Mouse (Mus musculus): ENCODE data around the gene Tubal3. TPM values are rescaled to one million over a fixed set of nuclear protein-coding genes. Genes with fewer than 3 reads are reported as not detected.
"Not testable (repeated sequence)": the region's sequence is repeated elsewhere in the genome, so short reads cannot be mapped to it uniquely, and the experiment has no call there.

The Tubal3 gene
- total RNA-seq (2021) = not detected
- long read RNA-seq, experiment 1 = 0 reads
- long read RNA-seq, experiment 2 = 0 reads

- intact Hi-C loops (cut with DNase I; ENCODE audit: low total_unique reads) = no loop called here
- DNase-seq = peak; percentile 85
Observed at GRCm38 (mm10) chr13:3917571-3918311, at the start of gene Tubal3, which contains the start of gene Net1. Tubal3 (plus strand) TSS chr13:3918274. Net1 (minus strand) TSS chr13:3918220.

DNA sequence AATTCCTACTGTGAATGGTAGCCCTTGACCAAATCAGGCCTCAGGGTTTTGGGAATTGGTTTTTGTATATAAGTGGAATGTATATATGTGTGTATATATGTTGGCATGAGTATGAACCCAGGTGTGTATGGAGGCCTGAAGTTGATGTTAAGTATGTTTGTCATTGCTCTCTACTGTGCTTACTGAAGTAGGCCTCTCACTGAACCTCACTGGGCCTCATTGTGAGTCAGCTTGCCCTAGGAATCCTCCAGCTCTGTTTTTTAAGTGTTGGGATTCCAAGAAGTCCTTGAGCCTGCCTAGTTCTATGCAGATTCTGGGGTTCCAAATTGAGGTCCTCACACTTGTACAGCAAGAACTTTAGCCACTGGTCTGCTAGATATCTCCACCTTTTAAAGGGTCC is 48.2 kb upstream of the Tubal3 start:
- DNase-seq = no peak
- intact Hi-C loops (cut with DNase I; ENCODE audit: low total_unique reads) = no loop called here

- intact Hi-C loops (cut with DNase I; ENCODE audit: low total_unique reads) = no loop called here
Observed at GRCm38 (mm10) chr13:3872832-3873231, 45.2 kb upstream of the Tubal3 start.

DNA sequence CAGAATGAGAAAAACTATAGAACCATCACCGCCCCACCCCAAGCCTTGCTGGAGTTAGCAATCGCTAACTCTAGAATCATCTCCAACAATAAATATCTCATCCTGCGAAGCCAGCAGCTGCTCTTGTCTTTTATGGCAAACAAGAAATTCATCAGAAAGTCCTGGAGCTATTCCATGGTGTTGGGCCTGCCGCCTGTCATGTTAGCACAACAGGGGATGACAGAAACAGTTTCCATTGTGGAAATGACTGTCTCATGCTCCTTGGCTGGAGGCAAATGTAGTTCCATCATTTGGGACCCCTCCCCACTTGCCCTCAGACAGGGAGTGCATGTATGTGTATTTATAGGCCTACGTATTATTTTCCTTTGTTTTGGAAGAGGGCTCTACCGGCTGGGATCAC is 41.6 kb upstream of the Tubal3 start:
- intact Hi-C loops (cut with DNase I; ENCODE audit: low total_unique reads) = no loop called here
- DNase-seq = no peak

More at GRCm38 (mm10) chr13:3872832-3873231, 45.2 kb upstream of the Tubal3 start:
- DNase-seq = no peak

GRCm38 (mm10) chr13:3877185-3877584 is 40.9 kb upstream of the Tubal3 start:
- intact Hi-C loops (cut with DNase I; ENCODE audit: low total_unique reads) = no loop called here
- DNase-seq = no peak

DNA sequence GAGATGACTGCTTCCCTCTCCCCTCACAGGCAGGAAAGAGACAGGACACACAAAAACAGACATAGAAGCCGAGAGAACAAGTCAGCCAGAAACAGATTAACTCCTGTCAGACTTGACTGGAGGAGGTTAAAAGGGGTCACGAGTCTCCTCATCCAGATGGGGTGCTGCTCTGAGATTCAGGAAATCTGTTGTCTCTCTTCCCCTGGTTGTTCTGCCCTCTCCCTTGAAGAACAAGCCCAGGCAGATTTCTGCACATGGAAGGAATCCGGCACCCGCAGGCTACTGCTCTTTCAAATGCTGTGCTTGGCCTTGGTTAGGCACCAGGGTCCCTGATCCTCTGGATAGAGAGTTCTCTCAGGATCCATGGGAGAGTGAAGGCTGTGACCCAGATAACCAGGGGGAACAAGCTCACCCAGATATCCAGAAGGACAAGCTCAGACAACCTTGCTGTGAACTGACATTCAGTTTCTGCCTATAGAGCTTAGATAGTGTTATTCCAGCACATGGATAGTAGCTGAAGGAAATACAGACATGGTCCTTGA is 40.3 kb upstream of the Tubal3 start:
- intact Hi-C loops (cut with DNase I; ENCODE audit: low total_unique reads) = no loop called here
- DNase-seq = no peak

DNA sequence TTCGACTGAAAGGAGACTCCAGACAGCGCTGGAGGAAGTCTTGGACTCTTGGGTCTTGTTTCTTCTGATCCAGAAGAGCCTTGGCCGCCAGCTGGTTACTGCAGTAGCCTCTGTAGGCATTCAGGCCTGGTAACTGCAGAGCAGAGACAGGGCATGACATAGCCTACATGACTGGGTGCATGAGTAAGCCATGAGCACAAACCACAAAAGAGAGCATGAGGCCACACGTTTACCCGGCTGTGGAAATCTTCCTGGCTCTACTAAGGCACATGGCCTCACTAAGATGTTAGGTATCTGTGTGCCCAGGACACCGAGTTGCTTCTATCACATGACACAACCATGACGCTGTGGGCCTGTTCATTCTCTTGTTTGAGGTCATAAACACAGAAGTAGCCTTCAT is 31.4 kb upstream of the Tubal3 start:
- no peak for DNase-seq
- intact Hi-C loops (cut with DNase I; ENCODE audit: low total_unique reads) = no loop called here

GRCm38 (mm10) chr13:3889111-3889510 is 29.0 kb upstream of the Tubal3 start:
- DNase-seq = no peak
- intact Hi-C loops (cut with DNase I; ENCODE audit: low total_unique reads) = no loop called here

GRCm38 (mm10) chr13:3890061-3890460 is 28.0 kb upstream of the Tubal3 start:
- DNase-seq = no peak
- intact Hi-C loops (cut with DNase I; ENCODE audit: low total_unique reads) = no loop called here

DNA sequence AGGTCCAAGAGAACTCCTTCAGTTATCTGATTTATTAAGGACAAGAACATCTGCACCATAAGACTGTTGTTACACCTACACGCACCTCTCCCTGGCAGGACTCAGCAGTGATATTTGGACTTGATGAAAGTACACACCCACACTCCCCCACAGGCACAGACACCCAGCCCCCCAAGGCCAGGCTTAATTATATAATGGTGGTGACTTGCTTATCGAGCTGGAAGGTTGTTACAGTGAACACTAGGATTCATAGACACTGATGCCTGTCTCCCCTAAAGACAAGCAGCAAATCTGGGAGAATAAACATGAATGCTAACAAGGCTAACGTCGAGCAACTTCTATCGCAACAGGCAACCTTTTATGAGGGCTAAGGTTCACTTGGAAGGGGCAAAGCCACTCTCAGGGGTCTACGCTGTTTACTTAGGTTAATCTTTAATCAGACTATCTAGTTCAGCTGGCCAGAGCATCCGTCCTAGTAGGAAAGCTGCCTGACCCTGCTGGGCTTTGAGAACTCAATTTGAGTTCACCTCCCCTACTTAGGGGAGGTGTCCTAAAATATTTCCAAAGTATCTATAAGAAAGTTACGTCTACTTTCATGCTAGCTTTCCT is 26.5 kb upstream of the Tubal3 start:
- intact Hi-C loops (cut with DNase I; ENCODE audit: low total_unique reads) = no loop called here
- DNase-seq = no peak

DNA sequence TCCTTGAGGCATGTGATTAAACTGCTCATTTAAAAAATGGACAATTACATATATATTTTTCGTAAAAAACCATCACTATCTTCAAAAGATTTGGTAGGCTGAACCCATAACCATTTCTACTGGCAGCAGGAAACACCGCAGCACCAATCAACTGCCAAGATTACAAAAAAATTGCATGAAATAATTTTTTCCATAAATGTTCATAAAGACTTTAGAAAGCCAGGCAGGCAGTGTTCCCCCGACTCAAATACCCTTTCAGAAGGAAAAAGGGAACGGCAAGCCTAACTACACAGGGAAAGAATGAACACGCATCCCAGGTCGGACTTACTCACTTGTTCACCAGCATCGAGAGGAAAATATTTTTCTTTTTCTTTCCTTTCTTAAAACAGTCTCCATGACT is 25.5 kb upstream of the Tubal3 start:
- DNase-seq = no peak
- intact Hi-C loops (cut with DNase I; ENCODE audit: low total_unique reads) = no loop called here

DNA sequence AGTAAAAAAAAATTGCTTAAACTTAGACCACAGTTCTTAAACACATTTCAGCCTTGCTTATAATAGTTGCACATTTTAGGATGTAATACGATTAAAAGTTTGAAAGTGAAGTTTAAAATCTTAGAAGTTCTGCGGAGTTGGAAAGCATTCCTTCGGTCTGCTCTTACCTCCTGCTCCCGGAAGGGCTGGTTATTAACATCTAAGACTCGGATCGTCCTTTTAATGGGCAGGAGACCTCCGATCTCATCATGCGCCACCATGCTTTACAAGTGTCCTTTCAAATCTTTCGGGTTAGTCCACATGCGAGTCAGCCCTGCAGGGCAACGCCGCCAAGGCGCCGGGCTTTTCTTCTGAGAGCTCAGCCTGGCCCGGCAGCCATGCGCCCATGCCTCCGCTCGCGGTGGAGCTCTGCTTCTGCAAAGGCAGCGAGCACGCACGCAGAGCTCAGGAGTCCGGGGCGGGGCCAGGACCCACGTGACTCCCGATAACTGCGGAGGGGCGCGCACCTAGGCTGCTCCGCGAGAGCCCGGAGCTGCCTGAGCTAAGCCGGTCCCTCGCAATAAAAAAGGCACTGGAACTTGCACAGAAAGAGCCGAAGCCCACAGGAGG is 24.8 kb upstream of the Tubal3 start:
- intact Hi-C loops (cut with DNase I; ENCODE audit: low total_unique reads) = no loop called here
- DNase-seq = peak; percentile 89

DNA sequence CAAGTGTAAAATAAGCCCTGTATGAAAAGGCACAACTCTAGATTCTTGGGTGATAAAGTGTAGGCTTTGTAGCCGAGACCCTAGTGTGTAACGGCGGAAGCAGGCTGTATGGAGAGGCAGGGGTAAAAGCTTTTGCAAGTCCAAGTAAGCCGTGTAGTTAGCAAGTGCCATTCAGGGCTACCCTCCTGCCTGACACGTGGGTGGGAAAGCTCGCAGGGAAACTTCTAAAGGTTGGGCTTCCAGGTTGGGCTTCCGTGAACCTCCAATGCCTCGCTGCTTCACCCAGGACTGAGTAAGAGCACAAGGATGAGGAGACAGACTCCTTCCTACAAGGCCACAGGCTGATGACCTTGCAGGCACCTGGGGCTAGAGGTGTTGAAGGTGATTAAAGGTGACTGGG is 23.5 kb upstream of the Tubal3 start:
- no peak for DNase-seq
- intact Hi-C loops (cut with DNase I; ENCODE audit: low total_unique reads) = no loop called here

- DNase-seq = no peak
- intact Hi-C loops (cut with DNase I; ENCODE audit: low total_unique reads) = no loop called here
Observed at GRCm38 (mm10) chr13:3895397-3895980, 22.6 kb upstream of the Tubal3 start.

DNA sequence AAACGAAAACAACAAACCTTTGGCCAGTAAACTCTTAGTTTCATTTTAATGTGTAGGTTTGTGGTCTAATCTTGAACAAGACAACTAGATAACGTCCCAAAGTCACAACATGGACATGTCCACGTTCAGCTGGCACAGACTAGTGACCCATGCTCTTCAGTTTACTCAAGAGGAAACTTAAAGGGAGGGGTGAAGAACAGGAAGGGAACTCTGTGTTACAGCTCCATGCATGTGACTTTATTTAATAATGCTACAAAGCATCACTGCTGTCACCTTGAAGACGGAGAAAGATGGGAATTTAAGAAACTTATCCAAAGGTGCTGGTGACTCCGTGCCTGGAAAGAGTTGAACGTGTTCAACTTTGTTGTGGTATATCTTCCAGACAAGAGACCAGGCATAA is 22.0 kb upstream of the Tubal3 start:
- no peak for DNase-seq
- intact Hi-C loops (cut with DNase I; ENCODE audit: low total_unique reads) = no loop called here

- peak; percentile 31 for DNase-seq
- intact Hi-C loops (cut with DNase I; ENCODE audit: low total_unique reads) = no loop called here
Observed at GRCm38 (mm10) chr13:3896913-3897312, 21.2 kb upstream of the Tubal3 start.

- not testable (repeated sequence) for DNase-seq
- intact Hi-C loops (cut with DNase I; ENCODE audit: low total_unique reads) = loop anchor here (2.0 kb wide), 1 partner anchor 229 kb away; no protein-coding TSS in a partner anchor
Observed at GRCm38 (mm10) chr13:3898202-3898601, 19.9 kb upstream of the Tubal3 start.

DNA sequence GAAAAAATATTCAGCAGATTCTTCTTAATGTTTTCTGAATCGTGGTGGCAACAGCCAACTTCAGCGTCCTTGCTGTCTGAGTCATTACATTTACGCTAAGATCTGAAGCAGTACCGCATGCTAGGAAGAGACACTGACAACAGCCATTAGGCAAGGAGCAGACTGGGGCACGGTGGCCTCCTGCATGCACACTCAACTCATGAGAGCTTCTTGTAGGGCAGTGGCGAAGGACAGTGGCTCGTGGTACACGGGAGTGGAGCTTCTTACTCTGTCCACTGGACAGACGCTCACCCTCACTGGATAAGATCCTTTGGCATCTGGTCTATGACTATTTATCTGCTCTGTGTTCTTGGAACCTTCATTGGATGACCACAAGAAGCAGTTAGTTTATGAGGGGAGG is 18.8 kb upstream of the Tubal3 start:
- intact Hi-C loops (cut with DNase I; ENCODE audit: low total_unique reads) = loop anchor here (2.0 kb wide), 1 partner anchor 230 kb away; no protein-coding TSS in a partner anchor
- no peak for DNase-seq

GRCm38 (mm10) chr13:3907151-3907696 is 10.8 kb upstream of the Tubal3 start:
- no peak for DNase-seq
- intact Hi-C loops (cut with DNase I; ENCODE audit: low total_unique reads) = no loop called here

GRCm38 (mm10) chr13:3908262-3908661 is 9.8 kb upstream of the Tubal3 start:
- no peak for DNase-seq
- intact Hi-C loops (cut with DNase I; ENCODE audit: low total_unique reads) = no loop called here
